Mouse (Mus musculus): ENCODE data around the gene Mink1. TPM values are rescaled to one million over a fixed set of nuclear protein-coding genes. Genes with fewer than 3 reads are reported as not detected.
A peak's percentile ranks its signal among the peaks of the same experiment; 100 is the strongest.

Mink1 gene
- polyA plus RNA-seq, 1 experiment from 2014 or later, result 12.5 TPM

GRCm38 (mm10) chr11:70580921-70581320, 18.2 kb downstream of the Mink1 start:
- no peak for ATAC-seq (ENCODE audit: insufficient read depth, low FRiP score)
- H3K27me3 ChIP-seq (ENCODE audit: control insufficient read depth, insufficient read depth, low read length), result no peaks in the 10 kb centered on the region
- H3K27ac ChIP-seq (ENCODE audit: low read length), result peak overlapping the region; percentile 95
- H3K4me2 ChIP-seq (ENCODE audit: low read depth, low read length), result no peak overlapping the region
- H3K4me1 ChIP-seq (ENCODE audit: control insufficient read depth, insufficient read depth, low read length), result peaks cover 78% of the 10 kb centered on the region
- H3K9me3 ChIP-seq (replicated peaks; ENCODE audit: control insufficient read depth, low read length), result no peaks in the 10 kb centered on the region
- H3K9ac ChIP-seq (ENCODE audit: low read length), result no peak overlapping the region
- WGBS, result 76% methylated on average over 3 of the region's 3 CpGs
- no peaks in the 10 kb centered on the region for H3K36me3 ChIP-seq (ENCODE audit: control insufficient read depth, insufficient read depth, low read length)
- H3K4me3 ChIP-seq (replicated peaks; ENCODE audit: low read length), result no peak overlapping the region

- H3K4me1 ChIP-seq (ENCODE audit: control insufficient read depth, insufficient read depth, low read length), result peaks cover 74% of the 10 kb centered on the region
These were observed 19.5 kb downstream of the Mink1 start for GRCm38 (mm10) chr11:70582196-70582595.

GRCm38 (mm10) chr11:70583022-70583714, 20.5 kb downstream of the Mink1 start:
- 39% methylated on average over 6 of the region's 6 CpGs for WGBS
- Histone ChIP-seq H3K9me3 (replicated peaks; ENCODE audit: control insufficient read depth, low read length) (no peaks in the 10 kb centered on the region), H3K4me2 (ENCODE audit: low read depth, low read length) (no peak overlapping the region), H3K36me3 (ENCODE audit: control insufficient read depth, insufficient read depth, low read length) (no peaks in the 10 kb centered on the region), H3K27ac (ENCODE audit: low read length) (peak overlapping the region; percentile 92), H3K4me3 (replicated peaks; ENCODE audit: low read length) (no peak overlapping the region), H3K9ac (ENCODE audit: low read length) (peak overlapping the region; percentile 50; the same call in 1 of the 2 replicates), H3K4me1 (ENCODE audit: control insufficient read depth, insufficient read depth, low read length) (peaks cover 65% of the 10 kb centered on the region), H3K27me3 (ENCODE audit: control insufficient read depth, insufficient read depth, low read length) (no peaks in the 10 kb centered on the region)
- no peak for ATAC-seq (ENCODE audit: insufficient read depth, low FRiP score)

More at GRCm38 (mm10) chr11:70582196-70582595, 19.5 kb downstream of the Mink1 start:
- Histone ChIP-seq H3K4me2 (ENCODE audit: low read depth, low read length) (no peak overlapping the region), H3K27me3 (ENCODE audit: control insufficient read depth, insufficient read depth, low read length) (no peaks in the 10 kb centered on the region), H3K4me3 (replicated peaks; ENCODE audit: low read length) (no peak overlapping the region), H3K36me3 (ENCODE audit: control insufficient read depth, insufficient read depth, low read length) (no peaks in the 10 kb centered on the region), H3K27ac (ENCODE audit: low read length) (peak overlapping the region; percentile 92; the same call in 1 of the 2 replicates), H3K9ac (ENCODE audit: low read length) (no peak overlapping the region), H3K9me3 (replicated peaks; ENCODE audit: control insufficient read depth, low read length) (no peaks in the 10 kb centered on the region)
- 64% methylated on average over 3 of the region's 3 CpGs for WGBS
- ATAC-seq (ENCODE audit: insufficient read depth, low FRiP score), result no peak

GRCm38 (mm10) chr11:70583775-70584174, 21.1 kb downstream of the Mink1 start:
- Histone ChIP-seq H3K27me3 (ENCODE audit: control insufficient read depth, insufficient read depth, low read length) (no peaks in the 10 kb centered on the region), H3K27ac (ENCODE audit: low read length) (peak overlapping the region; percentile 92), H3K9ac (ENCODE audit: low read length) (no peak overlapping the region), H3K36me3 (ENCODE audit: control insufficient read depth, insufficient read depth, low read length) (no peaks in the 10 kb centered on the region), H3K4me3 (replicated peaks; ENCODE audit: low read length) (no peak overlapping the region), H3K4me2 (ENCODE audit: low read depth, low read length) (no peak overlapping the region), H3K4me1 (ENCODE audit: control insufficient read depth, insufficient read depth, low read length) (peaks cover 59% of the 10 kb centered on the region), H3K9me3 (replicated peaks; ENCODE audit: control insufficient read depth, low read length) (no peaks in the 10 kb centered on the region)
- ATAC-seq (ENCODE audit: insufficient read depth, low FRiP score), result peak; percentile 51; the same call in 1 of the 2 replicates
- 76% methylated on average over 7 of the region's 7 CpGs for WGBS

GRCm38 (mm10) chr11:70585457-70585856, 22.8 kb downstream of the Mink1 start:
- H3K4me1 ChIP-seq (ENCODE audit: control insufficient read depth, insufficient read depth, low read length), result peaks cover 42% of the 10 kb centered on the region
- no peaks in the 10 kb centered on the region for H3K9me3 ChIP-seq (replicated peaks; ENCODE audit: control insufficient read depth, low read length)
- H3K27me3 ChIP-seq (ENCODE audit: control insufficient read depth, insufficient read depth, low read length), result no peaks in the 10 kb centered on the region
- peak overlapping the region; percentile 0; the same call in 1 of the 2 replicates for H3K4me2 ChIP-seq (ENCODE audit: low read depth, low read length)
- H3K4me3 ChIP-seq (replicated peaks; ENCODE audit: low read length), result no peak overlapping the region
- no peak overlapping the region for H3K9ac ChIP-seq (ENCODE audit: low read length)
- peak; percentile 85 for ATAC-seq (ENCODE audit: insufficient read depth, low FRiP score)
- peak overlapping the region; percentile 92 for H3K27ac ChIP-seq (ENCODE audit: low read length)
- H3K36me3 ChIP-seq (ENCODE audit: control insufficient read depth, insufficient read depth, low read length), result no peaks in the 10 kb centered on the region
- 24% methylated on average over 7 of the region's 7 CpGs for WGBS

GRCm38 (mm10) chr11:70586261-70586660, 23.6 kb downstream of the Mink1 start:
- Histone ChIP-seq H3K4me1 (ENCODE audit: control insufficient read depth, insufficient read depth, low read length) (peaks cover 38% of the 10 kb centered on the region), H3K9me3 (replicated peaks; ENCODE audit: control insufficient read depth, low read length) (no peaks in the 10 kb centered on the region), H3K27me3 (ENCODE audit: control insufficient read depth, insufficient read depth, low read length) (no peaks in the 10 kb centered on the region), H3K27ac (ENCODE audit: low read length) (peak overlapping the region; percentile 92), H3K4me2 (ENCODE audit: low read depth, low read length) (no peak overlapping the region), H3K9ac (ENCODE audit: low read length) (no peak overlapping the region), H3K36me3 (ENCODE audit: control insufficient read depth, insufficient read depth, low read length) (no peaks in the 10 kb centered on the region), H3K4me3 (replicated peaks; ENCODE audit: low read length) (no peak overlapping the region)
- 78% methylated on average over 3 of the region's 3 CpGs for whole genome bisulfite sequencing
- ATAC-seq (ENCODE audit: insufficient read depth, low FRiP score), result no peak

- Histone ChIP-seq H3K27me3 (ENCODE audit: control insufficient read depth, insufficient read depth, low read length) (no peaks in the 10 kb centered on the region), H3K9me3 (replicated peaks; ENCODE audit: control insufficient read depth, low read length) (no peaks in the 10 kb centered on the region), H3K4me1 (ENCODE audit: control insufficient read depth, insufficient read depth, low read length) (peaks cover 37% of the 10 kb centered on the region), H3K4me2 (ENCODE audit: low read depth, low read length) (no peak overlapping the region), H3K36me3 (ENCODE audit: control insufficient read depth, insufficient read depth, low read length) (no peaks in the 10 kb centered on the region), H3K4me3 (replicated peaks; ENCODE audit: low read length) (no peak overlapping the region), H3K9ac (ENCODE audit: low read length) (no peak overlapping the region), H3K27ac (ENCODE audit: low read length) (peak overlapping the region; percentile 2; the same call in 1 of the 2 replicates)
- no peak for ATAC-seq (ENCODE audit: insufficient read depth, low FRiP score)
- 62% methylated on average over 5 of the region's 5 CpGs for WGBS
These were observed 24.3 kb downstream of the Mink1 start for GRCm38 (mm10) chr11:70586954-70587353.

- Histone ChIP-seq H3K4me2 (ENCODE audit: low read depth, low read length) (no peak overlapping the region), H3K27ac (ENCODE audit: low read length) (no peak overlapping the region), H3K27me3 (ENCODE audit: control insufficient read depth, insufficient read depth, low read length) (no peaks in the 10 kb centered on the region), H3K36me3 (ENCODE audit: control insufficient read depth, insufficient read depth, low read length) (no peaks in the 10 kb centered on the region), H3K9ac (ENCODE audit: low read length) (no peak overlapping the region), H3K4me3 (replicated peaks; ENCODE audit: low read length) (no peak overlapping the region), H3K4me1 (ENCODE audit: control insufficient read depth, insufficient read depth, low read length) (0 out of 2 replicates have a peak, but pooled peaks cover 9% of the 10 kb centered on the region), H3K9me3 (replicated peaks; ENCODE audit: control insufficient read depth, low read length) (no peaks in the 10 kb centered on the region)
- WGBS, result 83% methylated on average over 1 of the region's 1 CpGs
- ATAC-seq (ENCODE audit: insufficient read depth, low FRiP score), result no peak
These were observed 29.1 kb downstream of the Mink1 start for GRCm38 (mm10) chr11:70591733-70592132.

GRCm38 (mm10) chr11:70594253-70594989, 31.7 kb downstream of the Mink1 start:
- ATAC-seq (ENCODE audit: insufficient read depth, low FRiP score), result no peak
- H3K9me3 ChIP-seq (replicated peaks; ENCODE audit: control insufficient read depth, low read length), result no peaks in the 10 kb centered on the region
- 81% methylated on average over 15 of the region's 15 CpGs for WGBS
- H3K36me3 ChIP-seq (ENCODE audit: control insufficient read depth, insufficient read depth, low read length), result 0 out of 2 replicates have a peak, but pooled peaks cover 2% of the 10 kb centered on the region
- H3K4me3 ChIP-seq (replicated peaks; ENCODE audit: low read length), result no peak overlapping the region
- 0 out of 2 replicates have a peak overlapping the region, but pooled peaks have one; percentile 56 for H3K27ac ChIP-seq (ENCODE audit: low read length)
- no peak overlapping the region for H3K9ac ChIP-seq (ENCODE audit: low read length)
- H3K27me3 ChIP-seq (ENCODE audit: control insufficient read depth, insufficient read depth, low read length), result no peaks in the 10 kb centered on the region
- no peak overlapping the region for H3K4me2 ChIP-seq (ENCODE audit: low read depth, low read length)
- H3K4me1 ChIP-seq (ENCODE audit: control insufficient read depth, insufficient read depth, low read length), result 0 out of 2 replicates have a peak, but pooled peaks cover 8% of the 10 kb centered on the region
